Mouse (Mus musculus) testis, adult 2 months (tissue): Measurements from ENCODE around the gene Cpne8. TPM values are rescaled to one million over a fixed set of nuclear protein-coding genes. Genes with fewer than 3 reads are reported as not detected.

ENCODE experiments used
- H3K27ac ChIP-seq: fragments of 200-500 bp; 2 replicates; pipeline ENCODE4 v1.5.1; 2012; ENCODE audit warnings: low read depth, low read length; ENCODE audit not compliant: control insufficient read depth, insufficient read depth
- H3K27me3 ChIP-seq: fragments of 200-500 bp; 2 replicates; pipeline ENCODE4 v1.6.1; 2012; ENCODE audit warnings: mild to moderate bottlenecking, low read length, moderate library complexity; ENCODE audit not compliant: control insufficient read depth, insufficient read depth
- H3K36me3 ChIP-seq: fragments of 200-500 bp; 2 replicates; pipeline ENCODE4 v1.6.1; 2012; ENCODE audit warnings: mild to moderate bottlenecking, low read length; ENCODE audit not compliant: control insufficient read depth, insufficient read depth
- H3K4me1 ChIP-seq: fragments of 200-500 bp; 2 replicates; pipeline ENCODE4 v1.6.1; 2012; ENCODE audit warnings: low read length; ENCODE audit not compliant: control insufficient read depth, insufficient read depth
- H3K4me3 ChIP-seq: fragments of 200-500 bp; 2 replicates; pipeline ENCODE4 v1.5.1; 2012; ENCODE audit warnings: low read depth, mild to moderate bottlenecking, low read length, moderate library complexity, mixed read lengths; ENCODE audit not compliant: control insufficient read depth
- CTCF ChIP-seq: fragments of 200-500 bp; IDR thresholded peaks from 2 replicates; pipeline ENCODE4 v1.5.1; 2012; ENCODE audit warnings: low read depth, mild to moderate bottlenecking, inconsistent platforms, low read length, moderate library complexity; ENCODE audit not compliant: control insufficient read depth, insufficient read depth, insufficient replicate concordance
- POLR2A ChIP-seq: fragments of 200-500 bp; IDR thresholded peaks from 2 replicates; pipeline ENCODE4 v1.6.1; 2012; ENCODE audit warnings: low read depth, mild to moderate bottlenecking, inconsistent platforms, low read length, moderate library complexity; ENCODE audit not compliant: control insufficient read depth
- polyA plus RNA-seq: library from polyadenylated mRNA; depleted of rRNA; stranded (reverse); fragments of >200 nt; gene quantifications from 2 replicates; pipeline ENCODE4 v1.2.3, GENCODE M21; 2012

Gene Cpne8
- polyA plus RNA-seq, 1 experiment = 3.6 TPM

DNA sequence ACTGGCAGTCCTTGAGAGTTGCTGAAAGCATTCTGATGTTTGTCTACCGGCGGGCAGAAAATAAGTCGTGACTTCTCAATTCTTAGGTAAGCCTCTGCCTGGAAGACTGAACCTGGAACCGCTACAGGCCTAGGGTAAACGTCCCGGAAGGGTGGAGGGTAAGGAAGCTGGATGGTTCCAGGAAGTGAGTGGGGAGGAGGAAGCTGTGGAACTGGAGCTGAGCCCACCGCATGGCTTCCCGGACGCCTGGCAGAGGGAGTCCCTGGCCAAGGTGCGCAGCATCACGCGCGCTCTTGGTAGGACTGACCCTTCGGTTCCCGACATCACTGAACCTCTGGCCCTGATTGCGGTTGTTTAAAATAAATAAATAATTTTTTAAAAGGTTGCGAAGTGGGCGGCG is 744 bp downstream of the Cpne8 start:
- no peaks in the 10 kb centered on the region for H3K36me3 ChIP-seq
- H3K27ac ChIP-seq = no peak overlapping the region
- peaks cover 8% of the 10 kb centered on the region; the same call in 1 of the 2 replicates for H3K4me1 ChIP-seq
- peak overlapping the region; percentile 28 for H3K4me3 ChIP-seq
- TF ChIP-seq POLR2A = no peak
- TF ChIP-seq CTCF = no peak
- no peaks in the 10 kb centered on the region for H3K27me3 ChIP-seq

DNA sequence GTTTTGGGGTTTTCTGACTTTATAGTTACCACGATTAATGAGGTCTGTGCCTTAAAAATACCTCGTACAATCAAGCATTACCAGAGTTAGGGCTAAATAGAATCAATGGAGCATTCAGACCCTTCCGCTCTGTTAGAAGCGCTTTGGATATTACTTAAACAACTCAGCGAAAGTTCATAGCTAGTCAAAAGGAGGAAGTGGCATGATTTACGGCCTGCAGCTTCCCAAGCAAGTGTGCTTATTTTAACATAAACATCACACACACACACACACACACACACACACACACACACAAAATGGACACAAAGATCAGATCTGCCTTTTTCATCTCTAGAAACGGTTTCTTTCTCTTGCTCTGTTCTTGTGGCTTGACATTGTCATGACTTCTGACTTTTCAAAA is 9.7 kb downstream of the Cpne8 start:
- Histone ChIP-seq H3K4me1 (no peaks in the 10 kb centered on the region), H3K27ac (no peak overlapping the region), H3K4me3 (no peak overlapping the region), H3K36me3 (no peaks in the 10 kb centered on the region), H3K27me3 (no peaks in the 10 kb centered on the region)
- TF ChIP-seq CTCF (no peak), POLR2A (no peak)

DNA sequence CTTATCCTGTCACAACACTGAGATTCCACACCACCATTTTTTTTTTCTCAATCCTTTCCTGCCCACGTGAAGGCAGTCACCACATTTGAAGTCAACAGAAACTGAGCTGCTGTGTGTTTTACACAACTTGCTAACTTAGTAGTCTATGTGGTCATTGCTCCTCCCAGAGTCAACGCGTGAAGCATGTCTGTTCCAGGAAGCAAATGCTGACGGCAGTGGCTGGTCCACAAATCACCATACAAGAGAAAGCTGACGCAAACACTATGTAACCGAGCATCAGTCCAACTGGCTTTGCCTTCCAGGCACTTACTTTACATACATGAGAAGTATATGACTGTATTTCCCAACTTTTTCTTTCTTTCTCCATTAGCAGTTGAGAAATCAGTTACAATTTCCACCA is 12.3 kb downstream of the Cpne8 start:
- TF ChIP-seq POLR2A (no peak), CTCF (no peak)
- no peaks in the 10 kb centered on the region for H3K36me3 ChIP-seq

DNA sequence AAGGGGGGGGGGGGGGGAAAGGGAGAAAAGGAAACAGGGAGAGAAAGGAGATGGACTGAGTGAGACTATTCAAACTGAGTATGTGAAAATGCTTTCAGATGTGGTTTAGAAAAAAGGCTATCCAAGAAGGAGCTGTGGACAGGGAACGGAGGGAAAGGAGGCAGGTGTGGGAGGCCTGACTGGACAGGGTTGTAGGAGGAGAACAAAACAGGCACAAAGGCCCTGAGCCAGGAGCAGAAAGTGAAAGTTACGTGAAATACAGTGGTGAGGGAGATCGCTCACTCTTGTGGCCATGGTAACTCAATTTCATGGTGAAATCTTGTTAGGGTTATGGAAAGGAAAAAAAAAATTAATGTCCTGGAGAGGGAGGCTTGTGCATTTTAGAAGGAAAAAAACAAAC is 14.6 kb downstream of the Cpne8 start:
- H3K27me3 ChIP-seq = no peaks in the 10 kb centered on the region

More for the DNA sequence above, 12.3 kb downstream of the Cpne8 start:
- H3K4me1 ChIP-seq = no peaks in the 10 kb centered on the region
- H3K27ac ChIP-seq = no peak overlapping the region
- no peaks in the 10 kb centered on the region for H3K27me3 ChIP-seq
- H3K4me3 ChIP-seq = no peak overlapping the region

DNA sequence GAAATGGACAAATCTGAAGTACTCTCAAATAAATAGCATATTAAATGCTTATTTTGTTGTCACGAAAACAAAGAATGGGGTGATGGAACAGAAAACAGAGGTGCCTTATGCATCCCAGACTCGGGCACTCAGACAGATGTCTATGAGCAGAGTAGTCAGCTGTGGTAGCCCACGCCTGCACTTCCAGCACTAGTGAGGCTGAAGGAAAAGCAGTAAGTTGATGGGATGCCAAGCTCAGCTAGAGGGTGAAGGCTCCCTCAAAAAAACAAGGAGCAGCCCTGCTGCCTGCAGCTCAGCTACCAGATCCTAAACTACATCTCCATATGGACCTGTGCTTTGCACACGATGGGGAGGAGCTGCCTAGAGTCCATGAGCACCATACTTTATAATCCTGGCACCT is 15.6 kb downstream of the Cpne8 start:
- no peaks in the 10 kb centered on the region for H3K27me3 ChIP-seq
- no peak overlapping the region for H3K27ac ChIP-seq
- no peak overlapping the region for H3K4me3 ChIP-seq
- H3K36me3 ChIP-seq = no peaks in the 10 kb centered on the region
- TF ChIP-seq POLR2A = no peak
- TF ChIP-seq CTCF = no peak
- no peaks in the 10 kb centered on the region for H3K4me1 ChIP-seq

More for the DNA sequence above, 14.6 kb downstream of the Cpne8 start:
- no peaks in the 10 kb centered on the region for H3K4me1 ChIP-seq
- H3K36me3 ChIP-seq = no peaks in the 10 kb centered on the region
- H3K4me3 ChIP-seq = no peak overlapping the region
- no peak for TF ChIP-seq CTCF
- TF ChIP-seq POLR2A = no peak
- no peak overlapping the region for H3K27ac ChIP-seq

DNA sequence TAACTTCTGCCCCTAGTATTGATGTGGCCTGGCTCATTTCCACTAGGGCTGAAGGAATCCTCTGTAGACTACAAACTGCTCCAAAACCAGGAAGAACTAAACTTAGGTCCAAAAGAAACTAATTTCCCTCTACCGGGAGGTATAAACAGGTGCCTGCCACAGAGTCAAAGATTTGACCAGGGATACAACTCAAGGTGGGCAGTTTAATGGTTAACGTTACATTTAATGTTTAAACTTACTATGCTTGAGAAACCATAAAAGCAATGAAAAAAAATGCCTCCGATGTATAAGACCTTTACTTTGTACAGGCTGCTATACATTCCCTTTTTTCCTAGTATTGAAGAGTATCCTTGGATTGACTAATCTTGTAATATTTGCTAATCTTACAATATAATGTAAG is 18.5 kb downstream of the Cpne8 start:
- TF ChIP-seq CTCF (no peak), POLR2A (no peak)
- no peaks in the 10 kb centered on the region for H3K4me1 ChIP-seq
- no peaks in the 10 kb centered on the region for H3K27me3 ChIP-seq
- H3K4me3 ChIP-seq = no peak overlapping the region
- H3K27ac ChIP-seq = no peak overlapping the region
- no peaks in the 10 kb centered on the region for H3K36me3 ChIP-seq

DNA sequence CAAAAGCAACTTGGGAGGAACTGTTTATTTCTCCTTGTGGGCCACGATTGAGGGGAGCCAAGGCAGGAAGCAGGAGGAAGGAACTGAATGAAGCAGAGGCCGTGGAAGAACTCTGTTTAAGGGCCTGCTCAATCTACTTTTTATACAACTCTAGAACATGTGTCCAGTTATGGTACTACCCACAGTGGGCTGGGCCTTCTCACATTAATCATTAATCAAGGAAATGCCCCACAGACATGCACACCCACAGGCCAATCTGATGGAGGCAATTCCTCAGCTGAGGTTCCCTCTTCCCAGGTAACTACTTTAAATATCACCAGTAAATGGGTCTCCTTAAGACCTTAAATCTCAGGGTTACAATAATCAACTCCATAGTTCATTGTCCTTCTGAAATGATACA is 21.2 kb downstream of the Cpne8 start:
- H3K36me3 ChIP-seq = no peaks in the 10 kb centered on the region
- no peak overlapping the region for H3K4me3 ChIP-seq
- no peak for TF ChIP-seq CTCF

DNA sequence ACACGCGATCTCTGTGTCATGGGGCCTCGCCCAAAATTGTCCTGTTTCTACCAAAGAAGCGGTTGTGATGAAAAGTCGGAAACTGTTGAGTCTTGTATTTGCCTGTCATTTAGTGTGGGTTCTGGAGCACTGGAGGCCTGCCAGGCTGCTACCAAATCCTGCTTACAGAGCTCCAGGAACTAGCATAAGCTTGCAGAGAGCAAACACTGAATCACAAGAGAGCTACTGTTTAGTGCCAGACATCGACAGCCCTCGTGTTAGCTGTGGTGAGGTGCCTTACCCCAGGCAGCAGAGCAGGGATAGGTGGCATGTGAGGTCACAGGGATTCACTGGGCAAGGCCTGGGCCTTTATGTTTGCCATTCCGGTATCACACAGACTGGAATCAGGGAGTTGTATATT is 22.7 kb downstream of the Cpne8 start:
- Histone ChIP-seq H3K27me3 (no peaks in the 10 kb centered on the region), H3K4me3 (no peak overlapping the region), H3K4me1 (no peaks in the 10 kb centered on the region), H3K27ac (no peak overlapping the region), H3K36me3 (no peaks in the 10 kb centered on the region)
- TF ChIP-seq POLR2A = no peak
- no peak for TF ChIP-seq CTCF

More for the DNA sequence above, 21.2 kb downstream of the Cpne8 start:
- Histone ChIP-seq H3K27ac (no peak overlapping the region), H3K4me1 (no peaks in the 10 kb centered on the region), H3K27me3 (no peaks in the 10 kb centered on the region)
